Mouse (Mus musculus) ES-E14 (cell line): ENCODE measurements around the gene Enox2.

ENCODE experiments used
- CHD2 ChIP-seq: IDR thresholded peaks from 2 replicates; pipeline ENCODE4 v1.6.1; 2014; ENCODE audit warnings: mild to moderate bottlenecking, low read depth, low read length, inconsistent platforms
- HCFC1 ChIP-seq: IDR thresholded peaks from 2 replicates; pipeline ENCODE4 v1.6.1; 2012; ENCODE audit warnings: low read length, inconsistent platforms, borderline replicate concordance; ENCODE audit not compliant: insufficient read depth
- ZC3H11A ChIP-seq: IDR thresholded peaks from 2 replicates; pipeline ENCODE4 v1.6.1; 2012; ENCODE audit warnings: low read depth, mild to moderate bottlenecking, inconsistent platforms, low read length, borderline replicate concordance

DNA sequence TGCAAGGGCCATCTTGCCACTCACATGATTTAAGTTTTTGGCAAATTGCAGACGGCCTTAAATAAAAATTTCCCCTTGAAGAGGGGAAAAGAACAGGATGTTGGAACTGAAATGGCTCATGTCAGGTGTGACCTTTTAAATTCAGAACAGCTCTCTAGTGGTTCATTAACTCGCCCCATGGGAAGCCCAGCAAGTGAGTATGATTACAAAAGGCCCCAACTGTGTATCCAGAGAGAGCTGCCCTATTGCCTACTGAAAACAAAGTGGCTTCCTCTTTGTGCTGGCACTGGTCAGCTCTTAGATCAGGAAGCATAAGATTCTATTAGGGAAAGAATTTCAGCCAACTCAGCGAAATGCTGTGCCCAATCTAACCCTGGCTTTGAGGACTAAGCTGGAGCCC, 175.6 kb downstream of the Enox2 start:
- TF ChIP-seq CHD2 (no peak), ZC3H11A (no peak), HCFC1 (no peak)
